ENCODE assay signal across 9 mouse cellular contexts in genomic region chr4:33245853-33246395, GRCm38 (mm10). TPM values are rescaled to one million over a fixed set of nuclear protein-coding genes. Genes with fewer than 3 reads are reported as not detected.
DNase-seq lines count a peak whose midpoint lies in the region; ATAC-seq and TF ChIP-seq lines count a peak whose summit lies in the region.
"Had no signal": no experiment of that assay in that cellular context is flagged by ENCODE, and none has a peak within 500 bp of the region (broad histone marks: within the 10 kb centered on the region; RNA-seq: fewer than 3 reads in every experiment).

No protein-coding gene starts in this region.

- no peak for TF ChIP-seq CTCF in G1E (IDR thresholded peaks at IDR 0.05; ENCODE audit: low read depth, low read length)

- H3K27me3 ChIP-seq in heart, embryonic 11.5 days (ENCODE audit: control insufficient read depth, insufficient read depth, low read length) = no peaks in the 10 kb centered on the region
- H3K27me3 ChIP-seq in G1E (ENCODE audit: insufficient read depth, low read length) = no peaks in the 10 kb centered on the region
- H3K27me3 ChIP-seq in hindbrain, embryonic 12.5 days = no peaks in the 10 kb centered on the region
- H3K27me3 ChIP-seq in liver, embryonic 16.5 days (ENCODE audit: control insufficient read depth, insufficient read depth, low read depth, low read length) = no peaks in the 10 kb centered on the region

- H3K9ac ChIP-seq in heart, embryonic 11.5 days (ENCODE audit: low read depth, low read length) = no peak overlapping the region; the same call in 1 of the 2 replicates
- H3K9ac ChIP-seq in hindbrain, embryonic 12.5 days = no peak overlapping the region
- no peak overlapping the region for H3K9ac ChIP-seq in liver, embryonic 16.5 days (ENCODE audit: low read depth, low read length)

- no peak overlapping the region for H3K27ac ChIP-seq in heart, embryonic 11.5 days (ENCODE audit: low read depth, low read length)
- H3K27ac ChIP-seq in hindbrain, embryonic 12.5 days = no peak overlapping the region
- 0 out of 2 replicates have a peak overlapping the region, but pooled peaks have one; percentile 1 for H3K27ac ChIP-seq in liver, embryonic 16.5 days (ENCODE audit: low read length)

- no peak for ATAC-seq in heart, embryonic 11.5 days (replicated peaks; ENCODE audit: insufficient number of reproducible peaks, low FRiP score, low TSS enrichment)
- ATAC-seq in G1E (ENCODE audit: extremely low read depth, insufficient number of reproducible peaks, low FRiP score, poor library complexity, severe bottlenecking) = no peak
- no peak for ATAC-seq in hindbrain, embryonic 12.5 days (ENCODE audit: low FRiP score)
- ATAC-seq in liver, embryonic 16.5 days (ENCODE audit: low read depth) = no peak
- no peak for ATAC-seq in megakaryocyte progenitor cell, adult 5-6 weeks (replicated peaks; ENCODE audit: poor library complexity)

- peak overlapping the region; percentile 86 for H3K4me2 ChIP-seq in heart, embryonic 11.5 days
- H3K4me2 ChIP-seq in hindbrain, embryonic 12.5 days (replicated peaks) = peak overlapping the region; percentile 74; the same call in 1 of the 2 replicates
- H3K4me2 ChIP-seq in liver, embryonic 16.5 days (ENCODE audit: low read depth, low read length) = peak overlapping the region; percentile 81

- intact Hi-C loops in heart, postnatal 25 days (cut with DNase I) = loop anchor here (2.0 to 5.0 kb wide), 3 partner anchors 15 to 59 kb away; partner anchors contain the start of gene Pm20d2

- peaks cover 19% of the 10 kb centered on the region for H3K36me3 ChIP-seq in heart, embryonic 11.5 days (ENCODE audit: control insufficient read depth, insufficient read depth, low read length)
- peaks cover 42% of the 10 kb centered on the region for H3K36me3 ChIP-seq in G1E (replicated peaks)
- peaks cover 37% of the 10 kb centered on the region for H3K36me3 ChIP-seq in hindbrain, embryonic 12.5 days
- H3K36me3 ChIP-seq in liver, embryonic 16.5 days (ENCODE audit: control insufficient read depth, insufficient read depth) = peaks cover 22% of the 10 kb centered on the region

- H3K4me1 ChIP-seq in heart, embryonic 11.5 days (ENCODE audit: control insufficient read depth, insufficient read depth, low read length) = peaks cover 5% of the 10 kb centered on the region; the same call in 1 of the 2 replicates
- H3K4me1 ChIP-seq in G1E (ENCODE audit: insufficient read depth, low read depth, low read length) = peaks cover 53% of the 10 kb centered on the region
- peaks cover 16% of the 10 kb centered on the region for H3K4me1 ChIP-seq in hindbrain, embryonic 12.5 days
- H3K4me1 ChIP-seq in liver, embryonic 16.5 days (ENCODE audit: control insufficient read depth, low read depth, low read length) = peaks cover 26% of the 10 kb centered on the region

- WGBS in heart, embryonic 11.5 days (ENCODE audit: insufficient replicate concordance) = 82% methylated on average over 14 of the region's 14 CpGs
- 92% methylated on average over 14 of the region's 14 CpGs for WGBS in hindbrain, embryonic 12.5 days
- WGBS in liver, embryonic 16.5 days (ENCODE audit: insufficient replicate concordance) = 75% methylated on average over 14 of the region's 14 CpGs

- H3K4me3 ChIP-seq in heart, embryonic 11.5 days (ENCODE audit: low read depth, low read length) = peak overlapping the region; percentile 98; the same call in 1 of the 2 replicates
- H3K4me3 ChIP-seq in G1E (ENCODE audit: low read depth, low read length) = peak overlapping the region; percentile 24; the same call in 1 of the 2 replicates
- no peak overlapping the region for H3K4me3 ChIP-seq in hindbrain, embryonic 12.5 days
- H3K4me3 ChIP-seq in liver, embryonic 16.5 days (ENCODE audit: low read depth, low read length) = peak overlapping the region; percentile 42

- no peaks in the 10 kb centered on the region for H3K9me3 ChIP-seq in heart, embryonic 11.5 days (replicated peaks; ENCODE audit: control insufficient read depth, low read length)
- H3K9me3 ChIP-seq in G1E (replicated peaks) = no peaks in the 10 kb centered on the region
- no peaks in the 10 kb centered on the region for H3K9me3 ChIP-seq in hindbrain, embryonic 12.5 days (replicated peaks)
- no peaks in the 10 kb centered on the region for H3K9me3 ChIP-seq in liver, embryonic 16.5 days (replicated peaks; ENCODE audit: control insufficient read depth, low read length)

- no peak for DNase-seq in heart, postnatal 25 days (ENCODE audit: low spot score)
- DNase-seq in G1E (ENCODE audit: low spot score) = no peak
- no peak for DNase-seq in right cerebral cortex, postnatal 25 days
- no peak for DNase-seq in urinary bladder, postnatal 10 days (ENCODE audit: low spot score)
- DNase-seq: cerebellum, postnatal 14 days had no signal

RNA-seq across cellular contexts. Expression of gene Srsf12, which starts 37.1 kb away (rescaled TPM):
- polyA plus RNA-seq in heart, embryonic 11.5 days (2014; fragmentation: Nextera tagmentation; extraction: Ambion mirVana) = 1.7 and 3.1 TPM in 2 replicates
- total RNA-seq in heart, postnatal 25 days (2021) = not detected
- total RNA-seq in G1E (2014; fragmentation: Nextera tagmentation) (not detected in 2 replicates), G1E (2017) (0.05 TPM in 1 of 2 replicates, not detected in the other)
- polyA plus RNA-seq in G1E (2012) = not detected in 2 replicates
- 23.3 and 25.1 TPM in 2 replicates for polyA plus RNA-seq in hindbrain, embryonic 12.5 days (2016; fragmentation: Nextera tagmentation; extraction: Ambion mirVana)
- polyA plus RNA-seq in liver, embryonic 16.5 days (2015; fragmentation: Nextera tagmentation; extraction: Ambion mirVana) = 0.07 and 0.08 TPM in 2 replicates
- total RNA-seq in megakaryocyte progenitor cell, adult 5-6 weeks (2015) = not detected in 2 replicates
- total RNA-seq in megakaryocyte progenitor cell, adult 5-6 weeks (2017) = not detected in 2 replicates

RNA-seq across cellular contexts. Expression of gene Pnrc1, which starts 44.0 kb away (rescaled TPM):
- 84.0 and 85.5 TPM in 2 replicates for polyA plus RNA-seq in heart, embryonic 11.5 days (2014; fragmentation: Nextera tagmentation; extraction: Ambion mirVana)
- total RNA-seq in heart, postnatal 25 days (2021) = 100 to 1,000 TPM; 126 to 127 TPM
- 160 and 191 TPM in 2 replicates for total RNA-seq in G1E (2014; fragmentation: Nextera tagmentation)
- total RNA-seq in G1E (2017) = 77.3 and 97.7 TPM in 2 replicates
- polyA plus RNA-seq in G1E (2012) = 93.8 and 111 TPM in 2 replicates
- polyA plus RNA-seq in hindbrain, embryonic 12.5 days (2016; fragmentation: Nextera tagmentation; extraction: Ambion mirVana) = 118 and 124 TPM in 2 replicates
- polyA plus RNA-seq in liver, embryonic 16.5 days (2015; fragmentation: Nextera tagmentation; extraction: Ambion mirVana) = 39.9 and 53.2 TPM in 2 replicates
- total RNA-seq in megakaryocyte progenitor cell, adult 5-6 weeks (2015) = 155 and 182 TPM in 2 replicates
- 91.2 and 96.2 TPM in 2 replicates for total RNA-seq in megakaryocyte progenitor cell, adult 5-6 weeks (2017)

RNA-seq across cellular contexts. Expression of gene Pm20d2, which starts 56.4 kb away (rescaled TPM):
- 1.1 and 1.5 TPM in 2 replicates for polyA plus RNA-seq in heart, embryonic 11.5 days (2014; fragmentation: Nextera tagmentation; extraction: Ambion mirVana)
- 10 to 100 TPM; 47.7 to 48.8 TPM for total RNA-seq in heart, postnatal 25 days (2021)
- total RNA-seq in G1E (2014; fragmentation: Nextera tagmentation) = not detected in 2 replicates
- not detected in 2 replicates for total RNA-seq in G1E (2017)
- not detected in 2 replicates for polyA plus RNA-seq in G1E (2012)
- polyA plus RNA-seq in hindbrain, embryonic 12.5 days (2016; fragmentation: Nextera tagmentation; extraction: Ambion mirVana) = 1.4 and 3.0 TPM in 2 replicates
- 0.06 and 0.13 TPM in 2 replicates for polyA plus RNA-seq in liver, embryonic 16.5 days (2015; fragmentation: Nextera tagmentation; extraction: Ambion mirVana)
- total RNA-seq in megakaryocyte progenitor cell, adult 5-6 weeks (2015) = 0.24 and 0.47 TPM in 2 replicates
- 0.37 TPM in 1 of 2 replicates, not detected in the other for total RNA-seq in megakaryocyte progenitor cell, adult 5-6 weeks (2017)
